Mouse (Mus musculus) layer of hippocampus, adult 8-10 months (tissue): ENCODE measurements around the gene Pkp4. TPM values are rescaled to one million over a fixed set of nuclear protein-coding genes. Genes with fewer than 3 reads are reported as not detected.
"Not testable (repeated sequence)": the region's sequence is repeated elsewhere in the genome, so short reads cannot be mapped to it uniquely, and the experiment has no call there.

Experiments
- DNase-seq, 2 experiments: peaks; one replicate each; pipeline ENCODE4 v3.0.0; 2022; ENCODE audit warnings: low spot score in 2 of 2
- total RNA-seq, 4 experiments: library from RNA; stranded (reverse); gene quantifications; 2 replicates each; pipeline ENCODE4 v1.2.4; 2022

Pkp4 gene
- total RNA-seq, 4 experiments from 2014 or later: 272 to 325 (median 301) TPM

DNA sequence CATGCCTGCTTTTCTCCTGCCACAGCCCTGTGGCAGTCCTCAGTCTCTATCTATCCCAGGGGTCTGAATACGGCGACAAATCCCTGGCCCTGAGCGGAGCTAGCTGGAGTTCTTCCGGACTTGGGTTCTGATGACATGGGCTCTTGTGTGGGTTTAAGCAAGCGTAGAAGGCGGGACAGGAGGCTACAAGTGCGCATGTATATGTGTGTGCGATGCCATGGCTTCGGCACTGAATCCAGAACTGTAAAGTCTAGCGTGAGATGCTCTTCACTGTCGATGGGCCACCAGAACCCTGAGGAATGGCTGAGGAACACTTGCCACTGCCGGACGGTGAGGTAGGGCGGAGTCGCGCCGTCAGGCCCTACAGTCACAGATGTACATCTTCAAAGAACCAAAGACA, 222.6 kb downstream of the Pkp4 start:
- no peak for DNase-seq

DNA sequence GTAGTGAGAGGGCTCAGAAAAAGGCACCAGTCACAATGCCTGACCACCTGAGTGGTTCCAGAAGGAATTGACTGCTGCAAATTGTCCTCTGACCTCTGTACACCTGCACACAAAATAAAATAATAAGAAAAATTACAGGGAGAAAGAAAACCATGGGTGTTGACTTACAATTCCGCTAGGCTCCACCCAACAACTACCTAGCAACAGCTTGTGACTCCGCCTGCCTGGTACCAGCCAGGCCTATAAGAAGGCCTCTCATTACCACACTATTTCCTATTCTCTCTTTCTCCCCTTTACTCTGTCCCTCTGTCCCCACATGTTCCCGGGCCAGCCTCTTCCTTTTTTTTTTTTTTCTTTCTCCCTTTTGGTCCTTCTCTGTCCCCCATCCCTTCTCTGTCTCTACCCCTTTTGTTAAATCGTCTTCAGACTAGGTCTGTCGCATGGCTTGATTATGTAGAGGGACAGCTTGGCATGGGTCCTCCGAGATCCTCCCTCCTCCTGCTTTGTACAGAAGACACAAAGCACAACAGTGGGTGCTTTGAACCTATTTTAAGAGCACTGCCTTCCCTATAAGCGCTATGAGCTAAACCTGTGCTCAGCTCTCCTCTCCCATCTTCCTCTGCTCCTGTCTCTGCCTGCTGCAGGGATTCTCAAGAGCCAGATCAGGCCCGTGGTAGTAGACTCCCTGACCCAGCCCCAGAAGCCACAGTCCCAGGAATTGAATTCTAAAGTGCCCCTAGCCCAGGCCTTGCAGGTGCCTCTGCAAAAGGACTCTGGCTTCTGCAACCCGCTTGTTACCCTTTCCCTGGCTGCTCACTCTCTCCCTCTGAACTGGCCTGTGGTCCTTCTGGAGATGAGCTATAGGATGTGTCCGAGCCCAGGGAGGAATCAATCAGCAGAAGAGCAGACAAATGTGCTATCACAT, 223.5 kb downstream of the Pkp4 start:
- DNase-seq: no peak

DNA sequence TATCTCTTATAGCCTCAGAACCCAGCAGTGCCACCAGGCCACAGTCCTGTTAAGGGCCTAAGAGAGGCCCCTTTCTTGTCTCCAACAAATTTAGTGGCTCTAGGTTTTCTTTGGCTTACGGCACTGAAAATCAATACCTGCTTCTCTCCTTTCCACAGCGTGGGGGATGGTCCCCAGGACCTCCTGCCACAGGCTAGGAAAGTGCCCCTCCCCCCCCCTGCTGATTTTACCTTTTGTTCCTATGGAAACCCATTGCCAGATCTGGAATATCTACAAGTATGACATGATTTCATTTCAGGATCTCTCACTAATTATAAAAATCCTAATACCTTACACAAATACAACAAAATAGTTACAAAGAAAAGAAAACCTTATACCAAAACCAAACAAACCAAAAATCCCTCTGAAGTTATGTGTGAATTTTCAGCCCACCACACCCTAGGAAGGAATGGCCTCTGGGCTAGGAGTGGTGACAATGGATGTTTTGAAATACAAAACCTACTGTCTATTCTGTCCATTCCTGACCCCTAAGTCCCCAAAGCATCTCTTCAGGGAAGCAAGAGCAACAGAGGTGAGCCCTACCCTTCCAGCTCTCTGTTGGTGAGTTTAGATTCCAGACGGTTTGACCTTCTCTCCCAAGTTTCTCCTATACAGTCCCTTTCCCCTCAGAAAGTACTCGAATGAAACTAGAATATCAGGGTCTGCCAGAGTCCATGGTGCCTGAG, 224.7 kb downstream of the Pkp4 start:
- DNase-seq: no peak

DNA sequence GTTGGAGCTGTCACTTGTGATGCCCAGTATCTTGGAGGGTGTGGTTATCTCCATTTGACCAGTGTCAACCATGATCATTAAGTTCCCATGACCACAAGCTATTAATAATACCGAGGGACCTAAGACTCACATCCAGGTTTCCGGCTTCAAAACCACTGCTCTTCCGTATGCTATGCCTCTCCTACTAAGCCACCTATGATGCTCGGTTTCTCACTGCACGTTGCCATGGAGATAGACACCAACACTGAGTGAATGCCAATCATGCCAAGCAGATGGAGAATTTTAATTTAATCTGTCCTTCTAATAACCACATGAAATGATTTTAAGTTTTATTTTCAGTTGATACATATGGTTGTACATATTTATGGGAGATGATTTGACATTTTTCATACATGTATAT, 229.3 kb downstream of the Pkp4 start:
- DNase-seq: peak; percentile 20 to 35

DNA sequence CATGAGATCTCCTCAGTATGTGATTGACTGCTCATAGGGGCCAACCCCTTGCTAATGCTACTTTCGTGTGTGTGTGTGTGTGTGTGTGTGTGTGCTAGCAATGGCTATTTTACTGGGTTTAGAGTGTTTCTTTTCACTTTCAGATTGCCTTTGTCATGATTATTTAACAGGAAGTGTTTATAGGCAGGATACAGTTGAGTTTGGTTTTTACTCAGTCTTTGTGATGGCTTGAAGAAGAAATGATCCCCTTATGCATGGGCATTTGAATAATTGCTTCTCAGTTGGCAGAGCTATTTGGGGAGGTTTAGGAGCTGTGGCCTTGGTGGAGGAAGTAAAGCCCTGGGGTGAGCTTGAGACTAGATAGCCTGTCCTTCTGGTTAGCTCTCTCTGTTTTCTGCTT, 232.5 kb downstream of the Pkp4 start:
- no peak for DNase-seq

DNA sequence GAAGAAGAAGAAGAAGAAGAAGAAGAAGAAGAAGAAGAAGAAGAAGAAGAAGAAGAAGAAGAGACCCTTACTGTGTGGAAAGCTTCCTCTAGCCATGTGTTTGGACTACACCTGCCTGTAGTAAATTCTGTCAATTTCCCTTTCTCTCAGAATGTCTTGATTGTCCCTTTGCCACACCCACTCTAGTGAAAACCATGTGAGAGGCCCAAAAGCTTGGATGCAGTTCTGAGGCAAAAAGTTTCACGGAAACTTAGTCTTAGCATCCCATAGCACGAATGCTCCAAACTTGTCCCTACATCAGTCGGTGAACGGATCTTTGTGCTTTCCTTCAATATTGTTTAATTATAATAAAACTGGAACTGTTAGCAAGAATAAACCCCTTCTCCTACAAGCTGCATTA, 234.0 kb downstream of the Pkp4 start:
- no peak for DNase-seq

DNA sequence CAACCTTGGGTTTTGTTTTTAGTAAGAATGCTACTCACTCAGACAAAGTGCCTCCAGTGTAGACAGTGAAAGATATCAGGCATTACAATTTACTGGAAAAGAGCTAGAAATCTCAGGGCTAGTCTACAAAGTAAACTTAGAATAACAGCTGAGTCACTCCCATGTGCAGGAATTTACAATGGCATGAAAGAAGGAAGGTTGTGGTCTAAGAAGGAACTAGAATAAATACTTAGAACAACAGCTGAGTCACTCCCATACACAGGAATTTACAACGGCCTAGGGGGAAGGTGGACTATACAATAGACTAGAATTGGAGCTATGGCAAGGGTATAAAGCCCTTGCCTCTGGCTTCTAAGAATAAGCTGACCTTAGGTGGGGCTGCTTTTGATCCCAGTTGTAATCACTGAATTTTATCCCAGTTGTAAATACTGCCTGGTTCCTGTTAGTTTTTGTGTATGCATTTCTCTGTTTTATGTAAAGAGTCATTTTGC, 234.6 kb downstream of the Pkp4 start:
- not testable (repeated sequence) for DNase-seq

DNA sequence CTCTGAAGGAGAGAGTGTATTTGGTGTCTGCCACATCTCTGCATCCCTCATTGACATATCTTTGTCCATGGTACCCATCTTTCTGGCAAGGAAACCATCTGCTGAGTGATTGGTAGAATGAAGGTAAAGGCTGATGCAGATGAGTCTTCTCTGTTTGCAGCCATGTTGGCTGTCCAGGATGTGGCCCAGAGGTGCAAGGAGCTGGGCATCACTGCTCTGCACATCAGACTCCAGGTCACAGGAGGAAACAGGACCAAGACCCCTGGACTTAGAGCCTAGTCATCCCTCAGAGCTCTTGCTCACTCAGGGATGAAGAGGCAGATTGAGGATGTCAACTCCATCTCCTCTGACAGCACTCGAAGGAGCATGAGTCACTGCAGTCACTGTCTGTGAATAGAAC, 235.9 kb downstream of the Pkp4 start:
- no peak for DNase-seq

DNA sequence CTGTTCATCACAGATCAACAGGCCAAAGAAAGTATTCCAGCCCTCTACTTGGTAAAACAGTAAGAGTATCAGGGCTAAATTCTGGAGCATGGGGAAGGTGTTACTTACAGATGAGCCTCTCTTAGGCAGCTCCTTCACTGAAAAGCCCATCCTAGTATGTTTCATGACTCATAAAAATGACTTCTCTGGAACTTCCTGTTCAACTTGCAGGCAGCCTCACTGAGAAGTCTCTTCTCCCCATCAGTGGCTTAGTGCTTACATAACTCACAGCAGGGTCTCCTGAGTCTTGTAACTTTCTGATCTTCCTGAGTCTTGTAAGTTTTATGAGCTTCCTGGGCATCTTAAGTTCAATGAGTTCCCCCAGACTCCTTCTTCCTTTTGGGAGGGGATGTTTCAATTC, 236.9 kb downstream of the Pkp4 start:
- DNase-seq: no peak

DNA sequence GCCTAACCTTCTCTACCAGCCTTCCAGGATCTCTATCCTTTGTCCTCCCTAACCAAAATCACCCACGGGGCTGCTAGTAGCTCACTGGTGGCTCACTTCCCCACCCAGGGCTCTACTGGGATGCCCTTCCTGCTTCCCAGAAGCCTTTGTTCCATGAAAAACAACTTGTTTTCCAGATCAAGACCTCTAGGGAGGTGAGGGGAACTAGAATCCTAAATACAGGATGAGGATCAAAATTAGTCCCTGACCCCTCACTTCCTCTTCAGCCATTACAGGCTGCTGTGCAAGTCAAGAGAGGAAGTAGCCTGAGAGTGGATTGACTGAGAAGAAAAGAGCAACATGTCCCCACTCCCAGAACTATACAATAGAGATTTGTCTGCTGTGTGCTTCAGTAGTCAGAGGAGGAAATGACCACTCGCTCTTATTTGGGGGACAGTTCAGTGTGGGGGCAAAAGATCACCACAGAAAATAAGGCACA, 240.3 kb downstream of the Pkp4 start:
- DNase-seq: no peak

DNA sequence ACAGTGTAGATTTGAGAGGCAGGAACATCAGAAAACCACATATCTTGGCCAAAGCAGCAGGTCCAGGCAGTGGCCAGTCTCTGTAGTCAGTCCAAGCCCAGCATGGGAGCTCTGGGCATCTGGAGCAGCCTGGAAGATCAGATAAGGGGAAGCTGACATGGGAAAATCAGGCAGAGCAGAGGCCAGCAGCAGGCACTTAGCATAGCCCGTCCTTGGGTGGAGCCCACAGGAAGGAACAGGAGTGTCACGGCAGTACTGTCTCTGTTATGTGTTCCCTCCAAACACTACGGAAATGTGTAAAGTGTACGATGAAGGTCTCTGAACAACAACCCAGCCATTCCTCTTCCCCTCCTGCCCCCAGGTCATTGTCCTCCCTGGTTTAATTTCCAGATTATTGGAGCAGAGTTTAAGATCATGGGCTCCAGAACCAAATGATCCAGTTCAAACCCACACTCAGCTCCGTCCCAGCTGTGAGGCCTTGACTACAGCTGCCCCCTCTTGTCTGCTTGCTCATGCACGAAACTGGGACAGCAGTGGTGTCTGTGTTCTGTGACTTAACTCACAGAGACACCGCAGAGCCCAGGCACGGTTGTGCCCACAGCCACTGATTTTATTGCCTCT, 241.3 kb downstream of the Pkp4 start:
- no peak for DNase-seq

DNA sequence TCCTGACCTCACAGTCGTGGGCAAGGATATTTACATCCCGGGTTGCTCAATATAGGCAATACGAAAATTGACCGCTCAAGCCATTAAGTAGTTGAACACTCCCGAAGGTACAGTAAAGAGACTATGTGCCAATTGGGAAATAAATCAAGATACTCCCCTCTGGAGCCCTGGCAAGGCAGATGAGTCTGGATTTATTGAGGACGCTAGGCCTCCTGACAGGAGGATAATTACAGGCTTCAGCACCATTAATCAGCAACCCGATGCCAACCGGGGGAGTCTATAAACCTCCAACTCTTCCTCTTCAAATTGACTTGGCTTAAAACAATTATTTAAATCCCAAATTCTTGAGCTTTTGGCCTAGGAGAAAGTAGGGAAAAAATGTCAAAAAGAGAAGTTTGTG, 243.4 kb downstream of the Pkp4 start:
- DNase-seq: no peak

Other genes starting within 250 kb of the Pkp4 start
- gene Ccdc148, start 167 bp upstream of the Pkp4 start, total RNA-seq: 10 to 100 TPM; 14.8 to 17.8 (median 16.1) TPM